In the genomic region with DNA sequence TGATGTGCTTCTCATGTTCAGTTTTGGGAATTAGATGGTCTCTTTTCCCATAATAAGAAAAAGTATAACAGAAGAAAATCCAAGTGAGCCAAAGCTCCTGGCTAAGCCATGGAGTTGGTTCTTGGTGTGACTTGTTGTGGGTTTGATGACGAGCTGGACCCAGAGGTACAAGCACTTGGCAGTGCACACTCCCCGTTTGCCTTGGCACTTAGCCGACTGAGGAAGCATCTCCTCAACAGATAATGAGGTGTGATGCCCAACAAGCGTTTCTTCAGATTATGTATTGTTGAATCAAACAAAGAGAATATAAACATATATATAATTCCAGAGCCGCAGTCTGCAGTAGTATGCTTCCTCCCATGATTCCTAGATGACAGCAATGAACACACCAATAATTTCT, we compare ENCODE assay signal across 20 mouse cellular contexts.
DNase-seq lines count a peak whose midpoint lies in the region; ATAC-seq and TF ChIP-seq lines count a peak whose summit lies in the region.
"Had no signal": no experiment of that assay in that cellular context is flagged by ENCODE, and none has a peak within 500 bp of the region (broad histone marks: within the 10 kb centered on the region; RNA-seq: fewer than 3 reads in every experiment).

No protein-coding gene starts in this region.

- peak; percentile 22 for DNase-seq in lung, embryonic 14.5 days
- DNase-seq in lung, adult 2 months, result no peak
- DNase-seq in cerebellum, adult 11-12 months, result peak; percentile 63
- peak; percentile 50 to 69 for DNase-seq in cerebellum, postnatal 10 days
- no peak for DNase-seq in thymus, postnatal 10 days (ENCODE audit: low spot score in 2 of 2)
- DNase-seq: adrenal gland, postnatal 10 days; gastrocnemius, adult 2 months; kidney, adult 2 months; layer of hippocampus, adult 9-11 months; liver; thymus, postnatal 14 days had no signal

- H3K4me1 ChIP-seq in lung, embryonic 14.5 days (ENCODE audit: insufficient read depth), result no peaks in the 10 kb centered on the region
- H3K4me1 ChIP-seq in lung, adult 2 months (ENCODE audit: control insufficient read depth, insufficient read depth, low read length), result peaks cover 18% of the 10 kb centered on the region

- H3K36me3 ChIP-seq in lung, embryonic 14.5 days (ENCODE audit: insufficient read depth), result no peaks in the 10 kb centered on the region
- H3K36me3 ChIP-seq: hindbrain, embryonic 15.5 days; limb, embryonic 10.5 days; midbrain, embryonic 13.5 days had no signal

- H3K27ac ChIP-seq in lung, embryonic 14.5 days (ENCODE audit: low read depth), result no peak overlapping the region
- H3K27ac ChIP-seq: gastrocnemius, adult 2 months; hindbrain, embryonic 15.5 days; kidney, postnatal 0 days; left cerebral cortex, adult 2 months; limb, embryonic 10.5 days; midbrain, embryonic 13.5 days had no signal

- H3K9me3 ChIP-seq in lung, embryonic 14.5 days (ENCODE audit: low read depth, low read length), result no peaks in the 10 kb centered on the region
- H3K9me3 ChIP-seq: hindbrain, embryonic 15.5 days; limb, embryonic 10.5 days; midbrain, embryonic 13.5 days had no signal

- TF ChIP-seq POLR2A in lung, adult 2 months (IDR thresholded peaks at IDR 0.05; ENCODE audit: borderline replicate concordance, extremely low read depth, low read depth, low read length), result no peak

- WGBS in lung, embryonic 14.5 days, result 46% methylated on average over 5 of the region's 5 CpGs
- WGBS in lung, adult 2 months, result 31% methylated on average over 5 of the region's 5 CpGs

- no peak overlapping the region for H3K9ac ChIP-seq in lung, embryonic 14.5 days
- H3K9ac ChIP-seq: hindbrain, embryonic 15.5 days; midbrain, embryonic 13.5 days had no signal

- ATAC-seq in lung, embryonic 14.5 days (ENCODE audit: insufficient read depth), result no peak
- 0 out of 2 replicates have a peak, but pooled peaks have one; percentile 27 for ATAC-seq in megakaryocyte-erythroid progenitor cell, adult 5-6 weeks (replicated peaks; ENCODE audit: low FRiP score, low TSS enrichment, poor library complexity, severe bottlenecking)
- no peak for ATAC-seq in megakaryocyte progenitor cell, adult 5-6 weeks (replicated peaks; ENCODE audit: poor library complexity)
- ATAC-seq: CD4-positive, CD25-positive, alpha-beta regulatory T cell, adult 4 months; forebrain, embryonic 14.5 days; midbrain, embryonic 13.5 days had no signal

- no peak for TF ChIP-seq CTCF in lung, embryonic 14.5 days (IDR thresholded peaks at IDR 0.05; ENCODE audit: low read depth)
- TF ChIP-seq CTCF in lung, adult 2 months (IDR thresholded peaks at IDR 0.05; ENCODE audit: insufficient read depth, low read length), result no peak

- H3K27me3 ChIP-seq in lung, embryonic 14.5 days (ENCODE audit: insufficient read depth, low read length), result no peaks in the 10 kb centered on the region
- H3K27me3 ChIP-seq: hindbrain, embryonic 15.5 days; midbrain, embryonic 13.5 days had no signal

- no peak overlapping the region for H3K4me2 ChIP-seq in lung, embryonic 14.5 days
- H3K4me2 ChIP-seq: hindbrain, embryonic 15.5 days; midbrain, embryonic 13.5 days had no signal

- no peak overlapping the region for H3K4me3 ChIP-seq in lung, embryonic 14.5 days (ENCODE audit: low read depth, low read length)
- no peak overlapping the region for H3K4me3 ChIP-seq in lung, adult 2 months (replicated peaks; ENCODE audit: extremely low read depth, low read depth, low read length)
- H3K4me3 ChIP-seq: gastrocnemius, adult 2 months; hindbrain, embryonic 15.5 days; left cerebral cortex, adult 2 months; limb, embryonic 10.5 days; midbrain, embryonic 13.5 days had no signal

Comparison
In these comparisons a context has a peak if more than half of its experiments do, and no peak if none do; other contexts are left out.
1. DNase-seq: peak in lung, embryonic 14.5 days (single experiment), cerebellum, adult 11-12 months (single experiment) and cerebellum, postnatal 10 days (2 of 2); none in lung, adult 2 months (single experiment) and thymus, postnatal 10 days (0 of 2).